Comparison of ENCODE assay signal across 8 mouse cellular contexts in the genomic region with DNA sequence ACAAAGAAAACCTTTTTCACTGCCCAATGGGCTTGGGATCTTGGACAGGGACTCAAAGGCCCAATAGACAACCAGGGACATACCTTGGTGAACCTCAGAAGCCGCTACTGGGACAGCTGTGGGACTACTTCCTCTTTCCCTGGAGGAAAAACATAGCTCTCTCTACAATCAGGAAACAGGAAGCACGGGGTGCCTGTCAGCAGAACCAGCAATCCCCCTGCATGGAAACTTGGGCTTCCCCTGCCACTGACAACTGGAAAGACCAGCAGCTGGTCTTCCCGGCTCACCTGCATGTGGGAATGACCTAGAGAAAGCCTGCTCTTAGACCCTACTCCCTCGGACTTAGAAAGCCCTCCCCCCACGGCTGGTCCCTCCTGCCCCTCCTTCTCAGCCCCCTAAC.
A peak's percentile ranks its signal among the peaks of the same experiment; 100 is the strongest.
DNase-seq lines count a peak whose midpoint lies in the region; ATAC-seq lines count a peak whose summit lies in the region.

No protein-coding gene starts in this region.

- H3K9ac ChIP-seq in hindbrain, embryonic 14.5 days = no peak overlapping the region
- peak overlapping the region; percentile 20; the same call in 1 of the 2 replicates for H3K9ac ChIP-seq in heart, embryonic 12.5 days
- H3K9ac ChIP-seq in liver, embryonic 15.5 days = peak overlapping the region; percentile 43; the same call in 1 of the 2 replicates

- DNase-seq in hindbrain, embryonic 10.5 days (ENCODE audit: low spot score) = no peak
- DNase-seq in hindbrain, embryonic 14.5 days (ENCODE audit: low spot score) = no peak
- DNase-seq in CD4-positive, CD25-positive, alpha-beta regulatory T cell, adult 2 months (ENCODE audit: low read depth, low spot score) = peak; percentile 40
- DNase-seq in cerebellum, adult 18-20 months = no peak
- no peak for DNase-seq in urinary bladder, adult 18-20 months (ENCODE audit: low spot score in 2 of 2)
- DNase-seq in midbrain, embryonic 10.5 days (ENCODE audit: low spot score) = no peak

- H3K4me1 ChIP-seq in hindbrain, embryonic 10.5 days (replicated peaks) = peaks cover 46% of the 10 kb centered on the region
- peaks cover 7% of the 10 kb centered on the region for H3K4me1 ChIP-seq in hindbrain, embryonic 14.5 days (replicated peaks; ENCODE audit: control insufficient read depth, insufficient read depth, low read length)
- peaks cover 35% of the 10 kb centered on the region for H3K4me1 ChIP-seq in heart, embryonic 12.5 days (replicated peaks)
- peaks cover 49% of the 10 kb centered on the region for H3K4me1 ChIP-seq in liver, embryonic 15.5 days (replicated peaks)
- H3K4me1 ChIP-seq in midbrain, embryonic 10.5 days = peaks cover 39% of the 10 kb centered on the region

- no peaks in the 10 kb centered on the region for H3K9me3 ChIP-seq in hindbrain, embryonic 10.5 days
- H3K9me3 ChIP-seq in hindbrain, embryonic 14.5 days (ENCODE audit: control insufficient read depth, low read length) = no peaks in the 10 kb centered on the region
- H3K9me3 ChIP-seq in heart, embryonic 12.5 days (replicated peaks) = no peaks in the 10 kb centered on the region
- no peaks in the 10 kb centered on the region for H3K9me3 ChIP-seq in liver, embryonic 15.5 days (replicated peaks)
- H3K9me3 ChIP-seq in midbrain, embryonic 10.5 days (replicated peaks) = no peaks in the 10 kb centered on the region

- no peak overlapping the region for H3K4me2 ChIP-seq in hindbrain, embryonic 14.5 days (replicated peaks)
- H3K4me2 ChIP-seq in heart, embryonic 12.5 days = peak overlapping the region; percentile 45
- peak overlapping the region; percentile 66 for H3K4me2 ChIP-seq in liver, embryonic 15.5 days

- H3K27ac ChIP-seq in hindbrain, embryonic 10.5 days = peak overlapping the region; percentile 46; the same call in 1 of the 2 replicates
- no peak overlapping the region for H3K27ac ChIP-seq in hindbrain, embryonic 14.5 days
- H3K27ac ChIP-seq in heart, embryonic 12.5 days (ENCODE audit: poor library complexity, severe bottlenecking) = no peak overlapping the region
- H3K27ac ChIP-seq in liver, embryonic 15.5 days (replicated peaks) = 0 out of 2 replicates have a peak overlapping the region, but pooled peaks have one; percentile 9
- H3K27ac ChIP-seq in midbrain, embryonic 10.5 days (replicated peaks) = no peak overlapping the region

- no peaks in the 10 kb centered on the region for H3K36me3 ChIP-seq in hindbrain, embryonic 10.5 days
- H3K36me3 ChIP-seq in hindbrain, embryonic 14.5 days (replicated peaks; ENCODE audit: control insufficient read depth, insufficient read depth) = no peaks in the 10 kb centered on the region
- H3K36me3 ChIP-seq in heart, embryonic 12.5 days = no peaks in the 10 kb centered on the region
- no peaks in the 10 kb centered on the region for H3K36me3 ChIP-seq in liver, embryonic 15.5 days (replicated peaks)
- H3K36me3 ChIP-seq in midbrain, embryonic 10.5 days = no peaks in the 10 kb centered on the region

- no peak for ATAC-seq in hindbrain, embryonic 14.5 days (ENCODE audit: low FRiP score)
- no peak for ATAC-seq in heart, embryonic 12.5 days (ENCODE audit: insufficient number of reproducible peaks, low FRiP score)
- no peak for ATAC-seq in liver, embryonic 15.5 days (ENCODE audit: insufficient read depth)

- H3K27me3 ChIP-seq in hindbrain, embryonic 10.5 days (ENCODE audit: insufficient read depth, poor library complexity, severe bottlenecking) = peaks cover 21% of the 10 kb centered on the region
- no peaks in the 10 kb centered on the region for H3K27me3 ChIP-seq in hindbrain, embryonic 14.5 days (ENCODE audit: control insufficient read depth, insufficient read depth, low read length)
- H3K27me3 ChIP-seq in heart, embryonic 12.5 days (replicated peaks) = no peaks in the 10 kb centered on the region
- H3K27me3 ChIP-seq in liver, embryonic 15.5 days = peaks cover 13% of the 10 kb centered on the region; the same call in 1 of the 2 replicates
- peaks cover 36% of the 10 kb centered on the region for H3K27me3 ChIP-seq in midbrain, embryonic 10.5 days (ENCODE audit: low read depth, poor library complexity, severe bottlenecking)

- WGBS in hindbrain, embryonic 10.5 days = 50% methylated on average over 5 of the region's 5 CpGs
- WGBS in hindbrain, embryonic 14.5 days = 56% methylated on average over 5 of the region's 5 CpGs
- WGBS in heart, embryonic 12.5 days = 27% methylated on average over 5 of the region's 5 CpGs
- 14% methylated on average over 5 of the region's 5 CpGs for WGBS in liver, embryonic 15.5 days (ENCODE audit: insufficient replicate concordance)
- 52% methylated on average over 5 of the region's 5 CpGs for WGBS in midbrain, embryonic 10.5 days

- H3K4me3 ChIP-seq in hindbrain, embryonic 10.5 days = no peak overlapping the region
- no peak overlapping the region for H3K4me3 ChIP-seq in hindbrain, embryonic 14.5 days (replicated peaks; ENCODE audit: low read length)
- 0 out of 2 replicates have a peak overlapping the region, but pooled peaks have one; percentile 1 for H3K4me3 ChIP-seq in heart, embryonic 12.5 days
- H3K4me3 ChIP-seq in liver, embryonic 15.5 days (replicated peaks) = peak overlapping the region; percentile 33
- H3K4me3 ChIP-seq in midbrain, embryonic 10.5 days = no peak overlapping the region

Comparison
In these comparisons a context has a peak if more than half of its experiments do, and no peak if none do; other contexts are left out.
1. H3K27ac ChIP-seq: peak in hindbrain, embryonic 10.5 days (single experiment) and liver, embryonic 15.5 days (single experiment); none in hindbrain, embryonic 14.5 days (single experiment), heart, embryonic 12.5 days (single experiment) and midbrain, embryonic 10.5 days (single experiment).
2. H3K4me3 ChIP-seq: peak in heart, embryonic 12.5 days (single experiment) and liver, embryonic 15.5 days (single experiment); none in hindbrain, embryonic 10.5 days (single experiment), hindbrain, embryonic 14.5 days (single experiment) and midbrain, embryonic 10.5 days (single experiment).